Mouse (Mus musculus): ENCODE measurements around the gene Cerk.
"Not testable (repeated sequence)": the region's sequence is repeated elsewhere in the genome, so short reads cannot be mapped to it uniquely, and the experiment has no call there.

Cerk gene

GRCm38 (mm10) chr15:86109245-86109644 lies 76.7 kb downstream of the Cerk start:
- no peak for DNase-seq

- no peak for DNase-seq
Observed at GRCm38 (mm10) chr15:86107831-86108471, 78.0 kb downstream of the Cerk start.

- no peak for DNase-seq
Observed at GRCm38 (mm10) chr15:86105751-86106150, 80.2 kb downstream of the Cerk start.

- DNase-seq: no peak
Observed at GRCm38 (mm10) chr15:86105345-86105697, 80.6 kb downstream of the Cerk start.

- no peak for DNase-seq
Observed at GRCm38 (mm10) chr15:86104401-86105344, 81.3 kb downstream of the Cerk start.

GRCm38 (mm10) chr15:86102308-86102707 lies 83.6 kb downstream of the Cerk start:
- no peak for DNase-seq

GRCm38 (mm10) chr15:86101585-86101984 lies 84.4 kb downstream of the Cerk start:
- DNase-seq: no peak

GRCm38 (mm10) chr15:86097871-86098270 lies 88.1 kb downstream of the Cerk start:
- DNase-seq: no peak

- DNase-seq: not testable (repeated sequence)
Observed at GRCm38 (mm10) chr15:86096604-86097020, 89.3 kb downstream of the Cerk start.

- no peak for DNase-seq
Observed at GRCm38 (mm10) chr15:86095722-86096603, 90.0 kb downstream of the Cerk start.

GRCm38 (mm10) chr15:86094324-86095121 lies 91.4 kb downstream of the Cerk start:
- DNase-seq: no peak

GRCm38 (mm10) chr15:86093236-86093635 lies 92.7 kb downstream of the Cerk start:
- DNase-seq: no peak

- DNase-seq: no peak
Observed at GRCm38 (mm10) chr15:86091998-86092670, 93.8 kb downstream of the Cerk start.

GRCm38 (mm10) chr15:86091201-86091997 lies 94.5 kb downstream of the Cerk start:
- DNase-seq: no peak

GRCm38 (mm10) chr15:86090578-86090977 lies 95.4 kb downstream of the Cerk start:
- DNase-seq: no peak

- no peak for DNase-seq
Observed at GRCm38 (mm10) chr15:86089991-86090529, 95.9 kb downstream of the Cerk start.
